In genomic region chr5:135736544-135736943, GRCm38 (mm10) we compare ENCODE assay signal across 31 mouse cellular contexts. TPM values are rescaled to one million over a fixed set of nuclear protein-coding genes. Genes with fewer than 3 reads are reported as not detected.
DNase-seq lines count a peak whose midpoint lies in the region; ATAC-seq and TF ChIP-seq lines count a peak whose summit lies in the region.
"Had no signal": no experiment of that assay in that cellular context is flagged by ENCODE, and none has a peak within 500 bp of the region (broad histone marks: within the 10 kb centered on the region; RNA-seq: fewer than 3 reads in every experiment).

No protein-coding gene starts in this region.

- H3K27ac ChIP-seq in gastrocnemius, adult 2 months, result no peak overlapping the region
- no peak overlapping the region for H3K27ac ChIP-seq in liver, postnatal 0 days (ENCODE audit: low read depth)
- H3K27ac ChIP-seq: embryonic facial prominence, embryonic 12.5 days; embryonic facial prominence, embryonic 15.5 days; forebrain, embryonic 12.5 days; hindbrain, embryonic 10.5 days; hindbrain, embryonic 13.5 days; intestine, embryonic 15.5 days had no signal

- peaks cover 45% of the 10 kb centered on the region for H3K36me3 ChIP-seq in liver, postnatal 0 days (replicated peaks; ENCODE audit: insufficient read depth, low read length)
- H3K36me3 ChIP-seq in E14TG2a.4 (ENCODE audit: insufficient read depth, low read length), result peaks cover 76% of the 10 kb centered on the region

- H3K4me2 ChIP-seq in liver, postnatal 0 days (ENCODE audit: low read depth, low read length), result no peak overlapping the region
- H3K4me2 ChIP-seq: embryonic facial prominence, embryonic 12.5 days; embryonic facial prominence, embryonic 15.5 days; forebrain, embryonic 12.5 days; heart, embryonic 11.5 days; hindbrain, embryonic 13.5 days; intestine, embryonic 15.5 days had no signal

- no peaks in the 10 kb centered on the region for H3K9me3 ChIP-seq in liver, postnatal 0 days (ENCODE audit: low read length)
- no peaks in the 10 kb centered on the region for H3K9me3 ChIP-seq in E14TG2a.4 (ENCODE audit: low read length)
- H3K9me3 ChIP-seq: embryonic facial prominence, embryonic 12.5 days; embryonic facial prominence, embryonic 15.5 days; forebrain, embryonic 12.5 days; hindbrain, embryonic 10.5 days; hindbrain, embryonic 13.5 days; intestine, embryonic 15.5 days had no signal

- intact Hi-C loops in gastrocnemius, adult 2 months (cut with DNase I), result no loop called here
- intact Hi-C loops in gastrocnemius, postnatal 14 days (cut with DNase I; ENCODE audit: low total_unique reads), result no loop called here

- DNase-seq in gastrocnemius, adult 2 months, result peak; percentile 16
- no peak for DNase-seq in gastrocnemius, postnatal 14 days
- DNase-seq in liver, postnatal 0 days, result peak; percentile 20
- no peak for DNase-seq in liver
- peak; percentile 33 for DNase-seq in R1 (ENCODE audit: low read depth, low spot score)
- DNase-seq: adrenal gland, adult 8-10 months; adrenal gland, postnatal 25 days; cerebellum, adult 11-12 months; cerebellum, adult 9-10 months; cerebellum, postnatal 25 days; gastrocnemius, postnatal 25 days; heart, postnatal 10 days; heart, postnatal 36 days; kidney, adult 11 months had no signal

- H3K4me1 ChIP-seq in liver, postnatal 0 days (ENCODE audit: insufficient read depth), result no peaks in the 10 kb centered on the region
- peaks cover 68% of the 10 kb centered on the region for H3K4me1 ChIP-seq in E14TG2a.4 (replicated peaks; ENCODE audit: low read depth, low read length)
- H3K4me1 ChIP-seq: embryonic facial prominence, embryonic 12.5 days; embryonic facial prominence, embryonic 15.5 days; forebrain, embryonic 12.5 days; hindbrain, embryonic 10.5 days; hindbrain, embryonic 13.5 days; intestine, embryonic 15.5 days had no signal

- TF ChIP-seq CTCF in gastrocnemius, adult 2 months (IDR thresholded peaks at IDR 0.05), result no peak
- TF ChIP-seq CTCF in liver, postnatal 0 days (IDR thresholded peaks at IDR 0.05; ENCODE audit: low read depth), result no peak
- no peak for TF ChIP-seq CTCF in E14TG2a.4 (conservative IDR thresholded peaks at IDR 0.05; ENCODE audit: low read length)

- no peak overlapping the region for H3K9ac ChIP-seq in liver, postnatal 0 days (replicated peaks)
- H3K9ac ChIP-seq: embryonic facial prominence, embryonic 12.5 days; embryonic facial prominence, embryonic 15.5 days; forebrain, embryonic 12.5 days; hindbrain, embryonic 13.5 days; intestine, embryonic 15.5 days had no signal

- H3K4me3 ChIP-seq in gastrocnemius, adult 2 months, result no peak overlapping the region
- no peak overlapping the region for H3K4me3 ChIP-seq in liver, postnatal 0 days (ENCODE audit: low read depth, low read length)
- 0 out of 2 replicates have a peak overlapping the region, but pooled peaks have one; percentile 17 for H3K4me3 ChIP-seq in E14TG2a.4 (replicated peaks; ENCODE audit: low read length)
- H3K4me3 ChIP-seq: embryonic facial prominence, embryonic 12.5 days; embryonic facial prominence, embryonic 15.5 days; forebrain, embryonic 12.5 days; hindbrain, embryonic 10.5 days; hindbrain, embryonic 13.5 days; intestine, embryonic 15.5 days had no signal

- WGBS in liver, postnatal 0 days (ENCODE audit: insufficient replicate concordance), result 91% methylated on average over 16 of the region's 16 CpGs

- no peak for TF ChIP-seq EP300 in liver, postnatal 0 days (IDR thresholded peaks at IDR 0.05; ENCODE audit: low read depth)

- H3K27me3 ChIP-seq in liver, postnatal 0 days (ENCODE audit: insufficient read depth, low read length), result no peaks in the 10 kb centered on the region
- H3K27me3 ChIP-seq in E14TG2a.4 (ENCODE audit: insufficient read depth, low read length), result peaks cover 6% of the 10 kb centered on the region; the same call in 1 of the 2 replicates
- H3K27me3 ChIP-seq: CH12.LX; embryonic facial prominence, embryonic 12.5 days; embryonic facial prominence, embryonic 15.5 days; forebrain, embryonic 12.5 days; hindbrain, embryonic 13.5 days; intestine, embryonic 15.5 days had no signal

- ATAC-seq in liver, postnatal 0 days, result no peak
- ATAC-seq in granulocyte monocyte progenitor cell, adult 5-6 weeks (replicated peaks; ENCODE audit: poor library complexity, severe bottlenecking), result no peak
- ATAC-seq in erythroid progenitor cell, adult 5-6 weeks (replicated peaks; ENCODE audit: low FRiP score, poor library complexity, severe bottlenecking), result no peak
- ATAC-seq: forebrain, embryonic 16.5 days; hindbrain, embryonic 16.5 days; intestine, embryonic 15.5 days had no signal

RNA-seq across cellular contexts. Expression of gene Tmem120a, which starts 7.7 kb away (rescaled TPM):
- 1 to 10 TPM; 7.6 to 8.3 TPM for total RNA-seq in gastrocnemius, adult 2 months (2021)
- 1 to 10 TPM; 3.8 to 5.2 TPM for total RNA-seq in gastrocnemius, postnatal 14 days (2021)
- polyA plus RNA-seq in liver, postnatal 0 days (2015; fragmentation: Nextera tagmentation; extraction: Ambion mirVana), result 80.8 and 82.7 TPM in 2 replicates
- total RNA-seq in granulocyte monocyte progenitor cell, adult 5-6 weeks (2014; fragmentation: Nextera tagmentation), result 19.1 and 22.9 TPM in 2 replicates
- 17.6 and 26.4 TPM in 2 replicates for total RNA-seq in granulocyte monocyte progenitor cell, adult 5-6 weeks (2017)
- 9.6 TPM in 1 of 2 replicates, not detected in the other for total RNA-seq in erythroid progenitor cell, adult 5-6 weeks (2015; ENCODE audit: low replicate concordance)
- total RNA-seq in erythroid progenitor cell, adult 5-6 weeks (2017; ENCODE audit: low replicate concordance), result 0.77 TPM in 1 of 2 replicates, not detected in the other

RNA-seq across cellular contexts. Expression of gene Styxl1, which starts 41.6 kb away (rescaled TPM):
- not detected for total RNA-seq in gastrocnemius, adult 2 months (2021)
- total RNA-seq in gastrocnemius, postnatal 14 days (2021), result not detected
- polyA plus RNA-seq in liver, postnatal 0 days (2015; fragmentation: Nextera tagmentation; extraction: Ambion mirVana), result 0.46 and 0.49 TPM in 2 replicates
- total RNA-seq in granulocyte monocyte progenitor cell, adult 5-6 weeks (2014; fragmentation: Nextera tagmentation), result not detected in 2 replicates
- 2.1 TPM in 1 of 2 replicates, not detected in the other for total RNA-seq in granulocyte monocyte progenitor cell, adult 5-6 weeks (2017)
- total RNA-seq in erythroid progenitor cell, adult 5-6 weeks (2015; ENCODE audit: low replicate concordance), result not detected in 2 replicates
- not detected in 2 replicates for total RNA-seq in erythroid progenitor cell, adult 5-6 weeks (2017; ENCODE audit: low replicate concordance)
- total RNA-seq: CH12.LX; common myeloid progenitor, adult 5-6 weeks; ES-E14; gastrocnemius, adult 18-20 months; gastrocnemius, postnatal 25 days; heart, adult 8-10 months; heart, postnatal 10 days; heart, postnatal 36 days had no signal

RNA-seq across cellular contexts. Expression of gene Mdh2, which starts 41.7 kb away (rescaled TPM):
- 1,000 to 10,000 TPM in 1 of 2 experiments, 100 to 1,000 TPM in 1; 910 to 1,211 TPM for total RNA-seq in gastrocnemius, adult 2 months (2021)
- total RNA-seq in gastrocnemius, postnatal 14 days (2021), result 1,000 to 10,000 TPM; 1,031 to 1,199 TPM
- 296 and 319 TPM in 2 replicates for polyA plus RNA-seq in liver, postnatal 0 days (2015; fragmentation: Nextera tagmentation; extraction: Ambion mirVana)
- 299 and 328 TPM in 2 replicates for total RNA-seq in granulocyte monocyte progenitor cell, adult 5-6 weeks (2014; fragmentation: Nextera tagmentation)
- total RNA-seq in granulocyte monocyte progenitor cell, adult 5-6 weeks (2017), result 154 and 224 TPM in 2 replicates
- 156 and 193 TPM in 2 replicates for total RNA-seq in erythroid progenitor cell, adult 5-6 weeks (2015; ENCODE audit: low replicate concordance)
- total RNA-seq in erythroid progenitor cell, adult 5-6 weeks (2017; ENCODE audit: low replicate concordance), result 74.0 and 81.6 TPM in 2 replicates

Comparison
In these comparisons a context has a peak if more than half of its experiments do, and no peak if none do; other contexts are left out.
1. DNase-seq: peak in gastrocnemius, adult 2 months (single experiment), liver, postnatal 0 days (single experiment) and R1 (single experiment); none in gastrocnemius, postnatal 14 days (single experiment) and liver (single experiment).